Mouse (Mus musculus): ENCODE data around the gene Itpkb.

Gene Itpkb

DNA sequence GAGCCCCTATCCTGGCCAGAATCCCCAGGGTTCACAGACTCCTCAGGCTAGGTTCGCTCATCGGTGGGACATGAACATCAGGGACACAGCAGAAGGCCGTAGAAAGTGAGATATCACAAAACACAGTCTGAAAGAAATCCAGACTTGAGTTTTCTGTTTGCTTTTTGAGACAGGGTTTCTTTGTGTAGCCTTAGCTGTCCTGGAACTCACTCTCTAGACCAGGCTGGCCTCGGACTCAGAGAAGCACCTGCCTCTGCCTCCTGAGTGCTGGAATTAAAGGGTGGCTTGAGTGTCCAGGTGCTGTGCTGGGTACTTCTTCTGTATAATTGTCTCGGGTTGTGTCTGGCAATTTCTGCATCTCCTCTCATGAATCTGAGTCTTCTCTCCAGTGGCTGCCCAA lies 14.8 kb downstream of the Itpkb start:
- DNase-seq: no peak

DNA sequence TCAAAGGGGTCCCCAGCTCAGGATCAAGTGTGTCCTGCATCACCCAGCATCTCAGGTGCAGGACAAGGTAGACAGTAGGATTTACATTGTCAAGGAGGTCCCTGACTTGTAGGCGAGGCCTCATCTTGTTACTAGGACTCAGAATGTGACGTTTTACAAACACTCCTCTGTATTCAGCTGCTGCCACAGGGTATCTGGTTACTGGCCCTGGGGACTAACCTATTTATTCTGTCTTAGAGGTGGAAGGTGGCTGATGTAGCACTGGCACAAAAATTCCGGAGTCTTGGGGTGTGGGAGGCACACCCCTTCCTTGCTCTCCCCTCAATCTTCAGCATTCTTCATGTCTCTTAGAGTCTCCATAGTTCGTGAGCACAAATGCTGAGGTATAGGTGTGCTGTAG lies 16.8 kb downstream of the Itpkb start:
- no peak for DNase-seq

DNA sequence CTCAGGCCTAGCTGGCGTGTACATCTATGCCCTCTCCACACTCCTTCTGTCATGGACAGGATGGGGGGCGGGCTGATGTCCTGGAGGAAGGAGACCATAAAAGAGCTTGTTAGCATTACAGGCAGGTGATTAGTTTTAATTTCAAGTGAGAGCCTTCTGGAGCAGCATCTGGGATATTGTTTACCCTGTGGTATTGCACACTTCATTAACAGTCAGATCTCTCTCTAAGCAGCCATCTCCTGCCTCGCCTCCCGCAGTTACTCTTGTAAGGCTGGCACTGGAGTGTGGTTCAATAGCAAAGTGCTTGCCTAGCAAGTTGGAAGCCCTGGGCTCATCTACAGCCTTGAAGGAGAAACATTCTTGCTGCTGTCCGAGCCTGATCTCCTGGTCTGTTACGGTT lies 17.6 kb downstream of the Itpkb start:
- no peak for DNase-seq

DNA sequence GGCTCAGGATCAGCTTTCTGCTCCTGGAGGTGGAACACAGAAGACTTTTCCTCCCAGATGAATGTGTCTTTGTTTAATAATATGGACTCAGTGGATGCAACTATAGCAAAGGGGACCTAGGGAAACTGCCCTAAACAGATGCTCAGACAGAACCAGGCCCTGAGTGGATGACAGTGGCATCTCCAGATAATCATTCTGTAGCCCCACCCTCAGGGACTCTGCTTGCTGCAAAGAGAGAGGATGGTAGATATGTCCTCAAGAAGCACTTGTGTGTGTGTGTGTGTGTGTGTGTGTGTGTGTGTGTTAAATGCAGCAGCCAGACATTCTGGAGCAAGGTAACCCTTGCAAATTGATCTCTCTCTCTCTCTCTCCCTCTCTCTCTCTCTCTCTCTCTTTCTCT lies 18.8 kb downstream of the Itpkb start:
- DNase-seq: no peak

- DNase-seq: no peak
Measured at GRCm38 (mm10) chr1:180352258-180352657, 22.0 kb downstream of the Itpkb start.

DNA sequence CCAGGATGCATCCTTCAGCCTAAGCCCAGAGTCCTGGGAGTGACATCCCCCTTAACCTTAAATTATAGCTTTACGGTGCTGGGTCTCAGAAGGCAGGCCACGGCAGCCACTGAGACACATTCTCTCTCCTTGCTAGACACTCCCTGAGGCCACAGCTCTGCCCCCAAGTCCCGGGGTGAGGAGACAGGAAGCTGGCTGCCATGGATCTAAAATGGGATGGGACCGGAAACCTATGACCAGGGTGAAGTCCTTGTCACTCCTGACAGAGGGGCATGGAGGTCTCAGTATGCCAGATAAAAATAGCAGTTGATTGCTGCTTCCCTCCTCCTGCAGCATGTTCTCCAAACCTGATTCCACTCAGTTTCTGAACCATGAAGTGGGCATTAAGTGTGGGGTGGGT lies 23.8 kb downstream of the Itpkb start:
- no peak for DNase-seq

GRCm38 (mm10) chr1:180354976-180355730 lies 24.9 kb downstream of the Itpkb start:
- DNase-seq: no peak

DNA sequence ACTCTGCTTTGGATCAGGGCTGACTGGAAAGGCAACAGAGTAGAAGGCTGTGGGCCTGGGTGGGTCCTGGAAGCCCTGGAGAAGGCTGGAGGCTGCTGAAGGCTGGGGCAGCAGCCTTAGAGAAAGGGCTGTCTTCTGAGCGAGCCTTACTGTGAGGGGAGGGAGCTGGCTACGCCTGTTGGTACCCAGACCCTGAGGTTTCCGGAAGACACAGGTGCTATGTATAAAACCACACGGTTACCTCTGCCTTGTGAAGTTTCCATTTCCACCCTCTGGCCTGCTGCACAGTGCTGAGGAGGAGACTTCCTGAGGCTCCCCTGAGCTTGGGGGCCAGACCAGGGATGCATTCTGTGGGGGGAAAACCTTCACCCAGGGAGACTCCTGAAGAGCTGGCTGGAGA lies 25.9 kb downstream of the Itpkb start:
- no peak for DNase-seq

DNA sequence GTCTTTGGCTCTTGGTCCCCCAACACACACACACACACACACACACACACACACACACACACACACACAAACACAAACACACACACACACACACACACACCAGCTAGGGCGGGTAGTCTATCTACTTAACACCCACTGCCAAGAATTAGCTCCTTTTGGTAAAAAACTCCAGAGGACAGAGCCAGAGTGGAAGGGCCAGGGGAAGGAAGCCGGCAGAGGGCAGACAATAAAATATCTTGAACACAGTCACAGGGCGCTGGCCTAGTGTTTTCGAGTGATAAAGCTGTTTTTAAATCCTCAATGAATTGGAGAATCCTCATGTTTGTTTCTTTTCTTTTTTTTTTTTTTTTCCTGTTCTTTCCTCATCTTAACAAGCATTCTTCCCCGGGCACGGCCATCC lies 26.6 kb downstream of the Itpkb start:
- DNase-seq: no peak

GRCm38 (mm10) chr1:180357893-180358331 lies 27.6 kb downstream of the Itpkb start:
- no peak for DNase-seq

DNA sequence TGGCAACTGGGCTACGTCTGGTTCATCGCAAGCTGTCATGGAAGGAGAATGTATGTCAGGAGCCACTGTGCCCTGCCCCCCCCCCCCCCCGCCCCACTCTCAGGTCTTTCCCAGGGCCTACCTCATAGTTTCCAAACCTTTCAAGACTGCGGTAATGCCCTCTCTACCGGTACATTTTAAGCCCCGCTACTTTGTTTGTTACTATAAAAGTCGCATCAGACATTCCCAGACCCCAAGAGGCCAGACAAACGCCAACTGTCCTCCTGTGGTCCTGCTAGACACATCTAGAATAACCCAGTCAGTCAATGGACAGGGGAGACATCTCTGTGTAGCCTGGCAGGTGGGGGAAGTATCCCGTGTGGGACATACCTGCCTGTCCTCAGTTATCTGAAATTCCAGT lies 28.2 kb downstream of the Itpkb start:
- DNase-seq: no peak

DNA sequence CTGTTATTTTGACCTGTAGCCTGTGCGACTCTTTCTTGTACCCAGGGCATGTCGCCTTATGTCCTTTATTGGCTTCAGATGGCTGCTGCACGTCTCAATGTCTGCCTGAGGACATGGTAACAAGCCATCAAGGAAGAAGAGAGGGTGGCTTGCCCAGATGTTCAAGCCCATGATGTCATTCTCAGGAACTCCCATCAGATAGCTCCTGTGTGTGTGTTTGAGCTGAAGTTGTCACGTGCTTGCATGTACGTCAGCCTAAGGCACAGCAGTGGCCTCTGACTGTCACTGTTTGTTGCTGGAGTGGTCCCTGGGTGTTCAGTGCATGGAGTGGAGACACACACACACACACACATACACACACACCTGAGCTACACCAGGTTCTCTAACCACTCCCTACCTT lies 29.0 kb downstream of the Itpkb start:
- no peak for DNase-seq

GRCm38 (mm10) chr1:180362176-180362575 lies 31.9 kb downstream of the Itpkb start:
- DNase-seq: peak; percentile 60

- DNase-seq: no peak
Measured at GRCm38 (mm10) chr1:180362844-180363243, 32.6 kb downstream of the Itpkb start.

DNA sequence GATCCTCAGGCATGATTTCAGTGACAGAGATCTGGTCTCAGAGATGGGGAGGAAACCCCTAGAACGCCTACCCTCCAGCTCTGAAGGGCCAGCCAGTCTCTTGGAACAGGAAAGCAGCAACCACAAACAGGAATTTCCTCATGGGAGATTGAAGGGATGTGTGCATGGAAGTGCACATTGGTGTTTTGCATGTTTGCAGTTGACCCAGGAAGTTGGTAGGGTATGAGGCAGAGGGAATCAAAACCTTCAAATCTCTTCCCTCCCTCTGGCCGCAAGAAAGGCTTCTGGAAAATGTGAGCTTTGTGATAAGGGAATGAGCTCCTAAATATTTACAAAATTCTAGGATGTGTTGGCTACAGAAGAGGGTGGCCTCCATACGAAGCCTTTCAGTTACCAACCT lies 33.0 kb downstream of the Itpkb start:
- DNase-seq: no peak

DNA sequence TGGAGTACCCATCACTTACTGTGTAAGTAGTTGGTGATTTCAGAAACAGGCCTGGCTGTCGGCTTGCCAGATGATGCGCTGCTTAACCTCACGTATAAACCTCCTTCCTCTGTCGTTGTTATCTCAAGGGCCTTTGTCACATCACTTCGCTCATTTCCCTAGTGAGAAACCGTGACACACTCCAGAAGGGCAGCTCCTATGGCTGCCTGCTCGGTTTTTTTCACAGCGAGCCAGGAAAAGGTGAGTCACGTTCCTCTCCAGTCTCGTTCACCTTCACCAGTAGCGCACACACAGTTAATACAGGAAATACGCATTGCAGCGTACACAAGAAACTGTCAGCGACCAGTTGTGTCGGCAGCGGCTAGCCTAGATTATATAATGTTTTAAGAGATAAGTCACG lies 33.7 kb downstream of the Itpkb start:
- peak; percentile 26 for DNase-seq

- no peak for DNase-seq
Measured at GRCm38 (mm10) chr1:180364720-180365119, 34.4 kb downstream of the Itpkb start.

GRCm38 (mm10) chr1:180365180-180365810 lies 35.0 kb downstream of the Itpkb start:
- peak; percentile 92 for DNase-seq

GRCm38 (mm10) chr1:180365983-180366811 lies 35.9 kb downstream of the Itpkb start:
- peak; percentile 54 for DNase-seq

DNA sequence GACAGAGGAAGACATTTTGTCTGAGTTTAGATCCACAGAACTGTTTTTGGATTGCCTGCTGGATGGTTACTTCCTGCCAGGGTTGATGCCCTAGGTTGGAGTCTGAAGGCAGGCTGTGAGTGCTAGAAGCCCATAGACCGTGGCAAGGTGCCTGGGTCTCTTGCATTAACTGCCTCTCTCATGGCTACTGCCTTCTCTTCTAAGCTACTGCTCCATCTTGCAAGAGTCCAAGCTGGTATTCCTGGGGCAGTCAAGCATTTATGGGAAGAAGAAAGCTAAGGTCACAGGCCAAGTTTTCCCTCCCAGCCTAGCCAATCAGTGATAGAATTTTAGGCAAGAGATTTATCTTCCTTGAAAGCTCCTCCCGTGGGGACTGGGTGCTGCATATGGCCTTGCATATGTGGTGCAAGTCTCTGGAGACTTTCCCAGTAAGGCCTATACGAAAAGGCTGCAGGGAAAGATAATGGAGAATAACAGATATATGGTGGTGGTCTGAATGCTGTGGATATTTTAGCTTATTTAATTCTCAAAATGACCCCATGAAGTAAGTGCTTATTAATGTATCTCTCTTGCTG lies 36.8 kb downstream of the Itpkb start:
- DNase-seq: peak; percentile 26

DNA sequence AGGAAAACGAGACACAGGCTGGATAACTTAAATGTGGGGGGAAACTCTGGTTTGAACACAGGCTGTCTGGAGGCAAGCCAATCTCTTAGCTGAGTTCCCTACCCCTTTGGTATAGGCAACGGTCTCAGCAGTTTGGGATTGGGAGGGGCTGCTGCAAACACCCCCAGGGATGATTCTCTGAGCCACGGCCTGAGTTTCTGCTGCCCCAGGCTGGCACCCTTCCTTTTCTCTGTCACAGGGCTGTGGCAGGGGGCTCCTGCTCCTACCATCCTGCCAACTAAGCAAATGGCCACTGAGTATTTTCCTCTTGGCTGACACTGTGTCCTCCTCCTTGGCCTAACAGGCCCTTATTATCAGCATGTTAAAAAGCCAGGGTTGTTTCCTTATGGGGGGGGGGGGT lies 37.3 kb downstream of the Itpkb start:
- no peak for DNase-seq

DNA sequence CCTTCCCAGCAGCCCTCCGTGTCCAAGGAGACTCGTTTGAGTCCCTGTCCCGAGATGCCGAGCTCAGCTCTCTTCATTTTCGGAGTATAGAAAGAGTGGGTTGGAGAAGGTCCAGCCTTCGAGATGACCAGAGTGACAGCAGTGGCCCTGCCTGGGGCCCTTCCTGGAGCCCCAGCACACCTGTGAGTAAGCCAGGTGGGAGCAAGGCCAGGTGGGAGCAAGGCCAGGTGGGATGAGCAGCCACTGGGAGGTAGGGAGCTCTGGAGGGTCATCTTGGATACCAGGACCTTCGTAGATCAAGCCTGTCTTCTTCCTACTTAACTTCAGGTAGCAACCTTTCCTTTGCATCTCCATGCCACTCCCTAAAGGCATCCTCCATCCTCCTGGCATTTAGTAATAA lies 37.8 kb downstream of the Itpkb start:
- DNase-seq: peak; percentile 40

GRCm38 (mm10) chr1:180368646-180369045 lies 38.4 kb downstream of the Itpkb start:
- DNase-seq: peak; percentile 26

Measured in cerebellum, adult 11 months (tissue).